Mouse (Mus musculus) left cerebral cortex, adult 18-20 months (tissue): ENCODE data around the gene Bcl11a. TPM values are rescaled to one million over a fixed set of nuclear protein-coding genes. Genes with fewer than 3 reads are reported as not detected.
"Not testable (repeated sequence)": the region's sequence is repeated elsewhere in the genome, so short reads cannot be mapped to it uniquely, and the experiment has no call there.

Experiments used
- DNase-seq, 2 experiments: peaks; one replicate each; pipeline ENCODE4 v3.0.0; 2021 to 2022; ENCODE audit warnings: low spot score in 2 of 2, mixed read lengths in 1 of 2
- total RNA-seq, 2 experiments: library from RNA; stranded (reverse); gene quantifications; 2 replicates each; pipeline ENCODE4 v1.2.3; 2021

Gene Bcl11a
- total RNA-seq, 2 experiments from 2014 or later, result 87.2 to 93.6 TPM

GRCm38 (mm10) chr11:24098662-24099061 lies 20.8 kb downstream of the Bcl11a start:
- DNase-seq, result no peak

DNA sequence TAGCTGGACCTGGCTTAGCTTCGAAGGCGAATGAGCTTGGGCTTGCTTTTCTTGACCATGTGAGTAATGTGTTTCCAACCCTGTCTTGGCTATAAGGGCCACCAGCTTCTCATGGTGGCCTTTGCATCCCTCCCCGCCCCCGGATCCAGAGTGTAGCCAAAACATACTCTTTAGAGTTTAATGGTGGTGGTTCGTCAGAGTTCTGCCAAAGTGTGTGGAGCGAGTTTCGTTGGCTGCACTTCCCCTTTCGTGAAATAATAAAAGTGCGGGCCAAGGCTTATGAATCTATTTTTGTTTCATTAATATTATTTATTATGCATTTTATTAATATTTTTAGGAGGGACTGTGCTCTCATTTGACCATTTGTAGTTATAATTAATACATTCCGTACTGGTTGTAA lies 21.4 kb downstream of the Bcl11a start:
- no peak for DNase-seq

DNA sequence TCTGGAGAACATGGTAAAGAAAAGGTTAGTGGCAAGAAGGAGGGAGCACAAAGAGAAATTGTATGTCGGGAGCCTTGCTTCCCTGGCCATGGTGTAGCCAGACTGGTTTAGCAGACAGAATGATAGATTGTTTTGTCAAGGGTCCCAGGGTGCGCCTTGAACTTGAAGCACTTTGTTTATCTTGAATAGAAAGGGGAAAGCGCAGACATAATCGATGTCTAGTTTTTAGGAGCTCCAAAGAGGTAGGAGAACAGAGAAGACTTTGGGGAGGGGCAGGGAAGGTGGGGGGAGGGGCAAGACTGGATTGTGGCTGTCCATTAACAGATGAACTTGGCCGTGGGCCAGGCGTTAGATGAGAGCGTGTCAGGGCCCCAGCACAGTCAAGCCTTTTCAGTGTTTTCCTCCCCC lies 22.0 kb downstream of the Bcl11a start:
- no peak for DNase-seq

GRCm38 (mm10) chr11:24100449-24101070 lies 22.7 kb downstream of the Bcl11a start:
- DNase-seq, result no peak

DNA sequence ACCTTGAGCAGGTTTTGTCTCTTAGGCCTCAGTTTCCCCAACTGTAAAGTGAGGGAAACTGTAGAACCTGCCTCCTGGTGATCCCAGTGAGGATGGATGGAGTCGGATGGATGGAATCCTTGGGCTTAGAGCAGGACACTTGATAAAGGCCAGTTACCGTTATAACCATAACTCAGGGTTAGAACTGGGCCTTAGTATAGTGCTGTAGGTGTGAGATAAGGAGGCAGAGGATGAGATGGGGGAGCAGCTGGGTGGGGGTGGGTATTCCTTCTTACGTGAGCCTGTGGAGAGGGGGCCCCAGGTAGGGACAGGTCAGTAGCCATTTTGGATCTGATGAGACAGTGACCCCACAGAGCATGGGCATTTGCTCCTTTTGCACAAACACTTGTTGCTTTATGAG lies 23.8 kb downstream of the Bcl11a start:
- DNase-seq, result no peak

DNA sequence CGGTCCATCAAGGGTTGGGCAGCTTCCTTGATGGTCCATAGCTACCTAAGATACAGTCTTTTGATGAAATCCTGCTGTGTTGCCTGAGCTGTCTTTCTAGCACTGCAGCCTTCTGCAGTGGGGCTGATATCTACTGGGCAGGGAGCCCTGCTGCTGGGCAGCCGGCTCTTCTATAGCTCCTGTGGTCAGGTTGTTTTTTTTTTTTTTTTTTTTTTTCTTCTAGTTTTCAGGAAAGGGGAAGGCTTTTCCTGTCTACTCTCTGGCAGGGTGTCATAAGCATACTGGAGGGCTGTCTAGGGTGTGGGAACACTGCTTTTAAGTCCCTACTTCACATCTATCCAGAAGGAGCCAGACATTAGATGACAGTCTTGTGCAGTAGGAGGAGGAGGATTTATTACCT lies 24.5 kb downstream of the Bcl11a start:
- DNase-seq, result no peak

- no peak for DNase-seq
Measured at GRCm38 (mm10) chr11:24103128-24103742, 25.4 kb downstream of the Bcl11a start.

GRCm38 (mm10) chr11:24107414-24107813 lies 29.6 kb downstream of the Bcl11a start:
- DNase-seq, result no peak

DNA sequence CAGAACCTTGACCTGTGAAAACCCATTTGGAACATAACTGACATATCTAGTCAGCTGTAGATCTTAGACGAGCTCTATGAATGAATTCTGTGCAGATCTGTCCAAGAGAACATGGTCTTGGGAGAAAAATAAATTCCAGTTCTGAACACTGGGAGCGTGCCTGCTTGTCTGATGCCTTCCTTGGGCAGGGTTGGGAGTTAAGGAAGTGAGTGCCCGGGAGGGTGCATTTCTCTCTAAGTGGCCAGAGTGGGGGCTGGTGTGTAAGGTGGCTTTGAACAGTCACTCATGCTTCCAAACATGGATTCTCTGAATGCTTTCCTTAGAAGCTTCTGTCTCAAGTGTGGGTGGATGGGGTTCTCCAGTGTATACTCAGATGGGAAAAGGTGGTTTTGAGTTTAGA lies 31.1 kb downstream of the Bcl11a start:
- DNase-seq, result no peak

- DNase-seq, result no peak
Measured at GRCm38 (mm10) chr11:24109388-24109787, 31.5 kb downstream of the Bcl11a start.

DNA sequence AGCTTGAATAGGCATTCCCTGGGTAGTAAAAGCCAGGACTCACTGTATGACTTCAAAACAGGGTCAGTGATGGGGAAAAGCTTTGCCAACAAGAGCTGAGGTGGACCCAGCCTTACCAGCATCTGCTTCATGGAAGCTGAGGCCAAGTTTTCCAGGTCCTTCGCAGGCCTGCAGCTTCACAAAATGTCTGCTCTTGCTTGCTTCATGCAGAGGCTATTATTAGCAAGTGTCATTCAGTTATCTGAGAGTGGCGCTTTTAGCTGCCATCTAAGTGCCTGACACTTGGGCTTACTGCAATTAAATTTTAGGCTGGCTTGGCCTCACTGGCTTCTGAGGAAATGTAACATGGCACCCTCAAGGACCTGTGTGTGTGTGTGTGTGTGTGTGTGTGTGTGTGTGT lies 32.3 kb downstream of the Bcl11a start:
- no peak for DNase-seq

DNA sequence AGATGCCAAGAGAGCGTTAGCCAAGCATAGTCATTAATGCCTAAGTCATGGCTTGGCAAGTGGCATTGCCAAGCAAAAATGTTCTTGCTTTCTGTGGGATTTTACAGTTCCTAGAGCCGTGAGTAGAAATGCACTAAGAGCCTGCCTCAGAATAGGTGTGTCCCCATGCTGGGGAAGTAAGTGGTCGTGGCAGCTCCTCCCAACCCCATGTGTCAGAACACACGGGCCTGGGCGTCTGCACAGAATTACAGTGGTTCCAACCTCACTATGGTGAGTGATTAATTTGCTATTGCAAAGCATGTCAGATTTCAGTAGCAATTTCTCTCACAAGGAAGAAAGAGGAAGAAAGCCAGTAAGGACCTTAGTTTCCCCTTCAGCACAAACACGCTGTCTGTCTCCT lies 33.9 kb downstream of the Bcl11a start:
- DNase-seq, result no peak

DNA sequence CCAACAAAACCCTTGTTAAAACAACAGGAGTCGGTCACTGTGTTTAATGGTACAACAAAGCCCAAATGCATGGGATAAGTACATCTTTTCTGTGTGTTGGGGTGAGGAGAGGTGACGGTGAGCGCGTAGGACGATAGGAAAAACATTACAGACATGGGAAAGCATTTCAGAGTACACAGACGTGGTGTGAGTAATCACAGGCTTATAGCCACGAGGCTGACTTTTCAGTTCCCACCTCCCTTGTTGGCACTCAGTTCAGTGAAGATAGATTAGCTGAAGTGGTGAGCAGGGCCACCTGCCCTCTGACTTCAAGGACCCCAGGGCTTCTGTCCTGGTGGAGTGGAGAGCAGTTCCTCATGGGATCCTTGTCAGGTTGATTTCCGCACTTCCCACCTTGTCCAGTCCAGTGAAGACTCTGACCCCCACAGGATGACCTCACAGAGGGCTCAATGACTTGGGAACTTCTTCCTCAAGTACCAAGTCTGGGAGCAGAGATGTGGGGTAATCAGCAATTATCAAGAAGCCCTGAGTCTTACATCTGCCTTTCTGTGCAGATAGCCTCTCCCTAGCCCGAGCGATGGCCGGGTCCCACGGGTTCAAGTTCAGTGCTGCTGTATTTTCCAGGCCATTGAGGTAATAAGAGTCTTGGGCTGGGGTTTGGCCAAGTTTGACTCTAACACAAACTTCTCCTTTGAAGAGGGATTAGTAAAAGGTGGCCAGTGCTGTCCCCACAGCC lies 37.3 kb downstream of the Bcl11a start:
- DNase-seq, result no peak

DNA sequence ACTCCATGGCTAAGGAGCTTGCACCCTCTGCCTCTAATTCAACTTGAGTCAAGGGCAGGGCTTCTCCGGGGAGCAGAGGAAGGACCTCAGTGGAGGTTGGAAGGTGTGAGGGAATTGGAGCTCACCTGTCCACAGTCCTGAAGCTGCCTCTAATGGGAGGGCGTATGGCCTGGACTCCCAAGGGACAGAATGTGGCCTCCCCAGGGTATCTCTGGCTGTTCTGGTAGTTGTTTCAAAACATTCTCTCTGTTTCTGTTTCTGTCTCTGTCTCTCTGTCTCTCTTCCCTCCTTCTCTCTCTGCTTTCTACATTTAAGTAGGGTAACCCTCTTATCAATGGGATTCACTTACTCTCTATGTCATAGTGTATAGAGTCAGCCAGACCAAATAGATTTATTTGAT lies 38.2 kb downstream of the Bcl11a start:
- no peak for DNase-seq

DNA sequence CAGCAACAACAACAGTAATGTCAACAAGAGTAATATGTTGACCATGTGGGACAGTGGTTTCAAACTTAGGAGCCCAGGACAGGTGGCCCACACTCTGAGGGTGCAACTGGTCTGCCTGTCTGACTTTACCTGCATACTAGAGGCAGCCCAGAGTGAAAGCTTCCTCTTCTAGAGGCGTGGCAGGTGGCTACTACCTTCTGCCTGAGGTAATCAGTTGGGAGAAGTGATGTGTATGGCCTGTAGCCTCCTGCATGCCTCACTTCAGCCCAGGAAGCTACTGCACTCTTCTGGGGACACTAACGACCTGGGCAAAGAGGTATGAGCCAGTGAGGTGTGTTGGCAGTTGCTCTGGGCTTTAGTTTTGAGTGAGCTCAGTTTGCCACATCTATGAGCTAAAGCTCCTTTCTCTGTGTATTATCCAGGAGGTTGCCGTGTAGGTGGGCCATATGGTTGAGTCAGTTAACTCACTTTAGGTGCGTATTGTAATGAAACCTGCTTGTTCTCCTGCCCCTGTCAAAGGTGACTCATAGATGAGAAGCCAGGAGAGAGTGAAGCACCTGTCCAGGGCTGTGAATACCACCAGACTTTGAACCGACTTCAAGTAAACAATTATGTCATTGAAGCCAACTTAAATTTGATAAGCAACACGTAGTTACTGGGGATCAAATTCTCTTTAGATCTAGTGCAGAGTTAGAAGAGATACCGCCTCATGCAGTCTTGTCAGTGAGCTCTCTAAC lies 38.9 kb downstream of the Bcl11a start:
- no peak for DNase-seq

- DNase-seq, result no peak
Measured at GRCm38 (mm10) chr11:24121136-24121535, 43.3 kb downstream of the Bcl11a start.

DNA sequence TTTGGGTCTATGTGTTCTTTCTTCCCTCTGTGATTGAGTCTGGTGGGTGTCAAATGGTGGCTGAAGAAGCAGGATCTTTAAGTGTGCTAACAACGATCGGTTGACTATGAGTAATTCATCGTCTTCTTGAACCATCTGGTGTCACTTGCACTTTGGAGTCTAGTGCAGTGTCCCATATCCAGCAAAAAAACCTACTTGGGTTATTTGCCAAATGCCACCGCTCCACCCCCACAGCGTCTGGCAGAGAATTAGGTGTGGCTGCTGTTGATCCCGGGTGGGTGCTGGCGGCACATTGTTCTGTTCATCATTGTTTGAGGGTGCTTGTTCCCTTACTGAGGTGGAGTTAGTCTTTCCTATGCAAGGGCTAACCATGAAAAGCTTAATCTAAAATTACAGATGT lies 45.0 kb downstream of the Bcl11a start:
- DNase-seq, result no peak

- no peak for DNase-seq
Measured at GRCm38 (mm10) chr11:24123991-24124390, 46.1 kb downstream of the Bcl11a start.

DNA sequence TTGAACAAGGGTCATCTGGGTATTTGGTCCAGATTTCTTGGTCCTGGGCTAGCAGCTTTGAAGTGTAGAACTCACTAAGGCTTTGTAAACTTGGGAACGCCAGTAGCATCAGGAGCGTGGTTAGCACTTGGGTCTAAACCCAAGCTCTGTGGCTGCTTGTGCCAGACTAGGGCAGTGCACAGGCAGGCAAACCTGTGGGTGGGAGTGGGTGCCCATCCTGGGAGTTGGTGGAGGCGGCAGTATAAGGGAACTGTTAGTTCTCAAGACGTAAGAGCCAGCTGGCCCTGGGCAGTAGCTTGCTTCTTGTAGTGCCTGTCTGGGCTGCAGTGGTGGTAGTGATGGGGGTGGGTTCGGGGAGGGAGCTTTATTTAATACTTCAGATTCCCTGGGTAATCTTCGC lies 47.2 kb downstream of the Bcl11a start:
- peak; percentile 66 to 80 for DNase-seq

DNA sequence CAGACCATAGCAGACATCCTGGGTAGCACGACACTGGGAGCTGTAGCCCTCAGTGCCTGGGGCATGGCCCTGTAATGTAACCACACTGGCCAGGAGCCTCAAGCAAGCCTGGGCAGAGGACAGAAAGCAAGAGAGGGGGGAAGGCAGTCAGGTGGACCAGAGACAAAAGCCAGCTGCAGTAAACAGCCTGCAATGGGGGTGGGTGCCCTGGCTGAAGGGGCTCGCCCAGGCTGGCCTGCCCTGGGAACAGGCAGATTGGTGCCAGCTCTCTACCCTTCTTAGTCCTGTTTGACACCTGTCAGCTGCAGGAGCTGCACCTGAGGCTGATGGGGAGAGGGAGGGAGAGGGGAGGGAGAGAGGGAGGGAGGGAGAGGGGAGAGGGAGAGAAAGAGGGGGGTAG lies 50.1 kb downstream of the Bcl11a start:
- no peak for DNase-seq

- DNase-seq, result not testable (repeated sequence)
Measured at GRCm38 (mm10) chr11:24128880-24129279, 51.0 kb downstream of the Bcl11a start.
